Mouse (Mus musculus) bone marrow, adult 2 months (tissue): ENCODE measurements around the gene Arid4b.

ENCODE experiments used
- CTCF ChIP-seq: fragments of 200-500 bp; IDR thresholded peaks from 2 replicates; pipeline ENCODE4 v1.5.1; 2011; ENCODE audit warnings: low read length, control low read depth; ENCODE audit not compliant: control insufficient read depth, insufficient read depth
- POLR2A ChIP-seq: fragments of 200-500 bp; IDR thresholded peaks from 2 replicates; pipeline ENCODE4 v1.6.1; 2011; ENCODE audit warnings: low read depth, mild to moderate bottlenecking, control low read depth, low read length, borderline replicate concordance; ENCODE audit not compliant: control insufficient read depth

GRCm38 (mm10) chr13:14039292-14039965 is 23.6 kb upstream of the Arid4b start, which contains the start of gene Tbce:
- TF ChIP-seq POLR2A (peak; percentile 78), CTCF (peak; percentile 14; the same call in 1 of the 2 replicates)
